Mouse (Mus musculus) MEL (cell line): ENCODE results near the gene Scap.

Experiments used
- CTCF ChIP-seq, 3 experiments: IDR thresholded peaks in 2 of 3; conservative IDR thresholded peaks in 1 of 3; 2 replicates each; pipeline ENCODE4 v1.5.1; 2011 to 2012; ENCODE audit warnings: low read length in 3 of 3, low read depth in 2 of 3, mild to moderate bottlenecking in 2 of 3, improper control_type of control experiment in 1 of 3, inconsistent platforms in 1 of 3, mixed read lengths in 1 of 3, moderate library complexity in 1 of 3; ENCODE audit not compliant: control insufficient read depth in 1 of 3, insufficient read depth in 1 of 3, poor library complexity in 1 of 3, severe bottlenecking in 1 of 3
- ETS1 ChIP-seq: IDR thresholded peaks from 2 replicates; pipeline ENCODE4 v1.6.1; 2012; ENCODE audit warnings: low read depth, mild to moderate bottlenecking, inconsistent platforms, low read length, improper control_type of control experiment, moderate library complexity
- HCFC1 ChIP-seq: IDR thresholded peaks from 2 replicates; pipeline ENCODE4 v1.6.1; 2012; ENCODE audit warnings: low read depth, mild to moderate bottlenecking, inconsistent platforms, low read length, improper control_type of control experiment, moderate library complexity
- MAX ChIP-seq: IDR thresholded peaks from 2 replicates; pipeline ENCODE4 v1.6.1; 2011; ENCODE audit warnings: low read length, improper control_type of control experiment
- MEF2A ChIP-seq: IDR thresholded peaks from 2 replicates; pipeline ENCODE4 v1.6.1; 2014; ENCODE audit warnings: low read depth, mild to moderate bottlenecking, inconsistent platforms, low read length, improper control_type of control experiment; ENCODE audit not compliant: poor library complexity, insufficient replicate concordance, severe bottlenecking; ENCODE audit errors: extremely low read depth
- MXI1 ChIP-seq: IDR thresholded peaks from 2 replicates; pipeline ENCODE4 v1.6.1; 2011; ENCODE audit warnings: mild to moderate bottlenecking, low read depth, low read length, improper control_type of control experiment
- POLR2A ChIP-seq, 2 experiments: IDR thresholded peaks; 2 replicates each; pipeline ENCODE4 v1.6.1; 2011 to 2012; ENCODE audit warnings: low read length in 2 of 2, mild to moderate bottlenecking in 2 of 2, control low read depth in 1 of 2, improper control_type of control experiment in 1 of 2, low read depth in 1 of 2, moderate library complexity in 1 of 2; ENCODE audit not compliant: control insufficient read depth in 1 of 2, insufficient read depth in 1 of 2, poor library complexity in 1 of 2
- POLR2AphosphoS5 ChIP-seq: IDR thresholded peaks from 2 replicates; pipeline ENCODE4 v1.6.1; 2012; ENCODE audit warnings: low read depth, borderline replicate concordance, mild to moderate bottlenecking, inconsistent platforms, low read length, moderate library complexity, mixed read lengths
- ZC3H11A ChIP-seq: IDR thresholded peaks from 2 replicates; pipeline ENCODE4 v1.6.1; 2012; ENCODE audit warnings: low read depth, mild to moderate bottlenecking, inconsistent platforms, low read length, improper control_type of control experiment

DNA sequence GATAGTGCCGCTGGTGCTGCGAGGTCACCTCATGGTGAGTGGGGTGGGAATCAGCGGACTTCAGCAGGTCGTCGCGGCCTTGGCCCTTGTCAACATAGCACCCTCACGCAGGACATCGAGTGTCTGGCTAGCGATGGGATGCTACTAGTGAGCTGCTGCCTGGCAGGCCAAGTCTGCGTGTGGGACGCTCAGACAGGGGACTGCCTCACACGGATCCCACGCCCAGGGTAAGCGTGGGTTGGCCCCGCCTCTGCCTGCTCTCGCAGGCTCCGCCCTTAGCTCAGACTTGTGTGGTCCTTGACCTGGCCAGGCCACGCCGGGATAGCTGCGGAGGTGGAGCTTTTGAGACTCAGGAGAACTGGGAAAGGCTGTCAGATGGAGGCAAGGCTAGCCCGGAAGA lies 47.6 kb downstream of the Scap start:
- TF ChIP-seq POLR2A (IDR thresholded peaks at IDR 0.05; ENCODE audit: control insufficient read depth in 1 of 2, insufficient read depth in 1 of 2, low read depth in 1 of 2, low read length in 2 of 2, poor library complexity in 1 of 2) = no peak
- TF ChIP-seq CTCF (IDR thresholded peaks at IDR 0.05 in 2 of 3, conservative IDR thresholded peaks at IDR 0.05 in 1 of 3; ENCODE audit: control insufficient read depth in 1 of 3, insufficient read depth in 1 of 3, low read depth in 2 of 3, low read length in 3 of 3, poor library complexity in 1 of 3, severe bottlenecking in 1 of 3) = no peak
- no peak for TF ChIP-seq ETS1
- TF ChIP-seq MXI1 = no peak
- no peak for TF ChIP-seq MAX
- TF ChIP-seq POLR2AphosphoS5 = no peak
- no peak for TF ChIP-seq MEF2A
- no peak for TF ChIP-seq HCFC1
- no peak for TF ChIP-seq ZC3H11A
